Mouse (Mus musculus) embryonic facial prominence, embryonic 15.5 days (tissue): ENCODE data around the gene Ift43. TPM values are rescaled to one million over a fixed set of nuclear protein-coding genes. Genes with fewer than 3 reads are reported as not detected.

ENCODE experiments used
- ATAC-seq: fragments of 200-750 bp; cut with Nextera tagmentation; 2 replicates; pipeline ENCODE4 v1.8.0; 2017; ENCODE audit warnings: low read depth, moderate TSS enrichment; ENCODE audit not compliant: insufficient number of reproducible peaks, low FRiP score, low TSS enrichment
- H3K27ac ChIP-seq: fragments of 300-500 bp; sonication (generic); replicated peaks from 2 replicates; pipeline ENCODE4 v1.5.1; 2015; ENCODE audit warnings: mild to moderate bottlenecking, inconsistent platforms
- H3K27me3 ChIP-seq: fragments of 300-500 bp; sonication (generic); 2 replicates; pipeline ENCODE4 v1.6.1; 2015; ENCODE audit warnings: inconsistent platforms
- H3K36me3 ChIP-seq: fragments of 300-500 bp; sonication (generic); 2 replicates; pipeline ENCODE4 v1.6.1; 2015; ENCODE audit warnings: mild to moderate bottlenecking, inconsistent platforms
- H3K4me1 ChIP-seq: fragments of 300-500 bp; sonication (generic); 2 replicates; pipeline ENCODE4 v1.6.1; 2015; ENCODE audit warnings: inconsistent platforms
- H3K4me2 ChIP-seq: fragments of 300-500 bp; sonication (generic); replicated peaks from 2 replicates; pipeline ENCODE4 v1.6.1; 2015; ENCODE audit warnings: mild to moderate bottlenecking, inconsistent platforms
- H3K4me3 ChIP-seq: fragments of 300-500 bp; sonication (generic); replicated peaks from 2 replicates; pipeline ENCODE4 v1.5.1; 2015; ENCODE audit warnings: mild to moderate bottlenecking, inconsistent platforms
- H3K9ac ChIP-seq: fragments of 300-500 bp; sonication (generic); 2 replicates; pipeline ENCODE4 v1.6.1; 2015; ENCODE audit warnings: inconsistent platforms
- H3K9me3 ChIP-seq: fragments of 300-500 bp; sonication (generic); replicated peaks from 2 replicates; pipeline ENCODE4 v1.6.1; 2016; ENCODE audit warnings: inconsistent platforms
- WGBS: fragments of 180-500 bp; shearing (Covaris S2); methylation state at CpG from one replicate; pipeline ENCODE4 v1.1.7; 2015; 5-methylcytosine and 5-hydroxymethylcytosine counted together
- polyA plus RNA-seq: library from polyadenylated mRNA; unstranded; fragments of >200 nt; fragmentation: Nextera tagmentation; extraction: Ambion mirVana; gene quantifications from 2 replicates; pipeline ENCODE4 v1.2.1, GENCODE M21; 2015

The Ift43 gene
- polyA plus RNA-seq = 83.6 and 97.9 TPM in 2 replicates

DNA sequence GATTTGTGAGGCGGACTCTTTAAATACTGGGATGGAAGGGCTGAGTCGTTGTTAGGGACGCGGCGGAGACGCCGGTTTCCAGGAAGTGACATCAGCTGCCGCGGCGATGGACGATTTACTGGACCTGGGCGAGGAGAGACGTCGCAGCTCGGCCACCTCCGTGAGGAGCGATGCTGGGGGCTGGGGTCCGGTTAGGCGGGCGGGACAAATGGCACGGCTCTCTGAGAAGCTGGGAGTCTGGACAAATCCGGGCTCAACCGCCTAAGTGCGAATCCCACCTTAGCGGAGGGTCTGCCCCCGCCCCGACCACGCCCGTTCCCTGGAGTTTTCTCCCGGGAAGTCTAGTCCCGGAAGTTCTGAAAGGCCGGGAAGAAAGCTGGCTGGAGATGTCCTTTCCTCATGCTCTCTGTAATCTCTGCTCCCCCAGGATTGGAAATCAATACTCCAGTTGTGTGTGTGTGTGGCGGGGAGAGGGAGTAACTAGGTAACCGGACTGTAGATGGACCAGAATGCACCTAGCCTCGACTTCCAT, at the start of gene Ift43:
TSS of gene Ift43 (plus strand) at position 61 of the 532 bp plus-strand sequence.
- ATAC-seq = no peak
- H3K9me3 ChIP-seq = no peaks in the 10 kb centered on the region
- no peaks in the 10 kb centered on the region for H3K27me3 ChIP-seq
- peaks cover 19% of the 10 kb centered on the region for H3K4me1 ChIP-seq
- H3K9ac ChIP-seq = peak within 1 kb of the TSS; percentile 37
- H3K27ac ChIP-seq = peak within 1 kb of the TSS; percentile 52; the same call in 1 of the 2 replicates
- 0 out of 2 replicates have a peak, but pooled peaks cover 7% of the 10 kb centered on the region for H3K36me3 ChIP-seq
- under 1% methylated on average over 35 of the region's 35 CpGs for WGBS
- H3K4me2 ChIP-seq = peak within 1 kb of the TSS; percentile 67
- H3K4me3 ChIP-seq = peak within 1 kb of the TSS; percentile 67

DNA sequence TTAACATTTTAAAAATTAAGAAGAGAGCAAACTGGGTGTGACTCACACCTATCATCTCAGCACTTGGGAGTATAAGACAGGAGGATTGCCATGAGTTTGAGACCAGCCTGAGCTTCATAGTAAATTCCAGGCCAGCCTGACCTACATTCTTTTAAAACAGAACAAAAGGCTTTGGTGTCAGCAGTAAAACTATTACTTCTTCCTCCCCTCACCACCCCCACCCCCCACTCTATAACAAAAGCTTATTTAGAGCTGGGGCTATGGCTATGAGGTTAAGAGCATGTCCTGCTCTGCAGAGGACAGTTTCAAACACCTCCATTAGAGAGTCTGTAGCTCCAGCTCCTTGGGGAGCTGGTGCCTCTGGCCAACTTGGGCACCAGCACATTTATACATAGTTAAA, 46.8 kb upstream of the Ift43 start:
- no peak overlapping the region for H3K27ac ChIP-seq
- no peaks in the 10 kb centered on the region for H3K36me3 ChIP-seq
- H3K9ac ChIP-seq = no peak overlapping the region
- H3K4me3 ChIP-seq = no peak overlapping the region
- H3K9me3 ChIP-seq = no peaks in the 10 kb centered on the region
- no peaks in the 10 kb centered on the region for H3K27me3 ChIP-seq
- H3K4me1 ChIP-seq = peaks cover 16% of the 10 kb centered on the region
- no peak for ATAC-seq
- no peak overlapping the region for H3K4me2 ChIP-seq

DNA sequence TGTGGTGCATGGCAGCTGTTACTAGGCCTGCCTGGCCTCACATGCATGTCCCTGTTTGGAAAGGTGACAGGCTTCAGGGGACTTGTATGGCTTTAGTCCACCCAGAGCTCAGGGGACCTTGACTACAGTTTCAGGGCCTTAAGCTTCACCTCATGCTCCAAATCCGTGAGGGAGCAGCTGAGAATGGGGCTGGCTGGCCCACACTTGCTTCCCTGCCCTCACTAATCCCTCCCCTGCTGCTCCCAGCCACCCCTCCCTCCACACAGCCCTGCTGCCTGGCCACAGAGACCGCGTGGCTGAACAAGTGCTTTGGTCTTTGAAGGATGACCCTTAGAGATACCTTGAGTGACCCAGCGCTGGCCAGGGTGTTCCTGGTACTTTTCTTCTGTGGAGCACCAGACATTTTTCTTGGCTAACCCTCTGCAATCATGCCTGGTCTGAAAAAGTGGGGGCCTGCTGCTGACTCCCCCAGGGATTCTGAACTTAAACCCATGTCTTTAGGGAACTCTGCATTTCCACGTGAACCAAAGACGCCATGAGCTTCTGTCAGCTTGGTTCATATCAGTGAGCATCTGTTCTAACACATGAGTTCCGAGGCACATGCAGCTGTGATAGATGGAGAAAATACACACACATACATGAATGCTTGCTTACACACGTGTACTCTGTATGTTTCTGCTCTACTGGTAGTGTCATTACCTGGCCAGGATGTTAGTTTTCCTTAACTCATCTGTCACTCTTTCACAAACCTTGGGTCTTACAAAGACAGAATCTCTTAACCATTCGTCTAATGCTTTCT, 45.8 kb upstream of the Ift43 start:
- Histone ChIP-seq H3K4me2 (no peak overlapping the region), H3K36me3 (no peaks in the 10 kb centered on the region), H3K4me1 (peaks cover 16% of the 10 kb centered on the region), H3K9me3 (no peaks in the 10 kb centered on the region), H3K27me3 (no peaks in the 10 kb centered on the region), H3K27ac (peak overlapping the region; percentile 55), H3K9ac (no peak overlapping the region), H3K4me3 (no peak overlapping the region)
- WGBS = 39% methylated on average over 9 of the region's 9 CpGs
- ATAC-seq = peak; percentile 64; the same call in 1 of the 2 replicates

DNA sequence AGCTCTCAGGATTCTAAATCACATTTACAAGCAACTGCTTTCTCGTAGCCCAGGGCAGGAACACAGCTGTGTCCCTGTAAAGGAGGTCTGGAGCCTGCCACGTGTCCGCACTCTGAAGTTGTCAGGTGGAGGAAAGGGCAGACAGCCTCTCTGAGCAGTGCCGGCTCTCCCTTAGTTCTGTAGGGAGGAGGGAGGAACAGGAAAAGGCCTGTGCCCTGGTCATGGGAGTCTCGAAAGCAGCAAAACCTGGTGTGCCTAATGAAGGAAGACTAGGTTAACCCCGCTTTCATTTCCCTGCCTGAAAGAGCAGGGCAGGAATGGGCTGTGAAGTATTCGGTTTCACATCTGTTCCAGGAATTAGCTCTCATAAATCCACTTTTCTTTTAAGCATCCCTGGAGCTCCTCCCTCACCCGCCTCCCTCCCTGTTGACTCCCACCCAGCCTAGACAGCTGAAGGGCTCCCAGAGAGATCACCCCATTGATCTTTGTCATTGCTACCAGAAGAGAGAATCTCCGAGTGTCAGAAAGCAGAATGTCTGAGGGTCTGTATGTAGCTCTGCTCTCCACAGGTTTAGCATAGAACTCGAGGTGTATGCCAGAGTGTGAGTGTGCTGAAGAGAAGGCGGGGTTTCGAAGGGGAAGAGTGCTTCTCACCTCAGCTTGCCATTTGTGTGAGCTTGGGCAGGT, 45.0 kb upstream of the Ift43 start:
- ATAC-seq = peak; percentile 71
- no peak overlapping the region for H3K9ac ChIP-seq
- H3K4me2 ChIP-seq = no peak overlapping the region

DNA sequence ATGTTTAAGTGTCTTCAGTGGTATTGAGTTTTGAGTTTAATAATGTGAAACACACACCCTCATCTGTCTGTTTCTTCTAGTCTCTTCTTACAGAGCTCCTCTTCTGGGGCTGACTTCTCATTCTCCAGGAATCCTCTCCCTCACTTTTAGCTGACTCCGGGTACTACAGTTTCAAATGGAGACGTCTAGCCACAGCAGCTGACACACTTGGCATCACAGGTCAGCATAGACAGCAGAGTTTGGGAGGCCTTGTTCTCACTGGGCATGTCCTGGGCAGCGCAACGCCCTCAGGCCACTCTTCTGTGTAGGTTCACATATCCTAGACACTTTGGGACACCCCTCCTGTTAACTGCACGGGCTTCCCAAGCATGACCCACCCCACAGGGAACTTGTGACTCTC, 43.3 kb upstream of the Ift43 start:
- H3K9me3 ChIP-seq = peaks cover 7% of the 10 kb centered on the region; the same call in 1 of the 2 replicates
- no peak overlapping the region for H3K9ac ChIP-seq
- ATAC-seq = no peak
- H3K4me2 ChIP-seq = no peak overlapping the region
- no peak overlapping the region for H3K27ac ChIP-seq
- H3K4me1 ChIP-seq = peaks cover 16% of the 10 kb centered on the region
- H3K27me3 ChIP-seq = no peaks in the 10 kb centered on the region
- no peak overlapping the region for H3K4me3 ChIP-seq
- peaks cover 9% of the 10 kb centered on the region; the same call in 1 of the 2 replicates for H3K36me3 ChIP-seq
- 58% methylated on average over 5 of the region's 5 CpGs for WGBS

More for the DNA sequence above, 45.0 kb upstream of the Ift43 start:
- H3K27ac ChIP-seq = peak overlapping the region; percentile 55; the same call in 1 of the 2 replicates
- peaks cover under 1% of the 10 kb centered on the region; the same call in 1 of the 2 replicates for H3K36me3 ChIP-seq
- H3K9me3 ChIP-seq = no peaks in the 10 kb centered on the region
- WGBS = 26% methylated on average over 12 of the region's 12 CpGs
- peaks cover 16% of the 10 kb centered on the region for H3K4me1 ChIP-seq
- no peak overlapping the region for H3K4me3 ChIP-seq
- no peaks in the 10 kb centered on the region for H3K27me3 ChIP-seq

DNA sequence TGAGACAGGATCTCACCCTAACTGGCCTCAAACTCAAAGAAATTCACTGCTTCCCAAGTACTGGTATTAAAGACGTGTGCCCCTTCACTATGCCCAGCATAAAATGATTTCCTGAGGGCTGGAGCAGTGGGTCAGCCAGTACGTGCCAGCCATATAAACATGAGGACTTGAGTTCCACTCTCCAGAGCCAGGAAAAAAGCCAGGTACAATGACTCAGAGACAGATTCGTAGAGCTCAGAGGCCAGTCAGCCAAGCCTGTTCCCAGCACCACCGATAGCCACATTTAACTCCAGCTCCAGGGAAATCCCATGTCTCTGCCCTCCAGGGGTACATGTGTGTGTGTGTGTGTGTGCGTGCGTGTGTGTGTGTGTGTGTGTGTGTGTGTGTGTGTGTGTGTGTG, 42.6 kb upstream of the Ift43 start:
- Histone ChIP-seq H3K4me2 (no peak overlapping the region), H3K4me3 (no peak overlapping the region), H3K36me3 (peaks cover 9% of the 10 kb centered on the region; the same call in 1 of the 2 replicates), H3K9me3 (peaks cover 7% of the 10 kb centered on the region; the same call in 1 of the 2 replicates), H3K9ac (no peak overlapping the region), H3K4me1 (peaks cover 16% of the 10 kb centered on the region), H3K27me3 (no peaks in the 10 kb centered on the region), H3K27ac (no peak overlapping the region)
- 84% methylated on average over 4 of the region's 6 CpGs for WGBS
- no peak for ATAC-seq

DNA sequence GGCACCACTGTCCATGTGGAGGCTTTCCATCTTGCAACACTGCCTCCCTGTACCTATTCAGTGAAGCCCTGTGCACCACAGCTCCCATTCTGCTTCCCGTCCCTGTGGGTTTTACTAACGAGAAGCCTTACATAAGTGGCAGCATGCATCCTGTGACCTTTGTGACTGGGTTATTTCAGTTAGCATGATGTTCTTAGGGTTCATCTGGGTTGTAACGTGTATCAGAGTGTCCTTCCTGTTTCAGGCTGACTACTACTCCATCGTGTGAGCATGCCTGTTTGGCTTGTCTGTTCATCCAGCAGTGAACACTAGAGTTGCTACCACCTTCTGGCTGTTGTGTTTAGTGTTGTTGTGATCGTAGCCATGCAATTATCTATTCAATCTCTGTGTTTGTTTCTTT, 36.2 kb upstream of the Ift43 start:
- Histone ChIP-seq H3K9ac (no peak overlapping the region), H3K27ac (no peak overlapping the region), H3K4me3 (no peak overlapping the region), H3K9me3 (peaks cover 7% of the 10 kb centered on the region; the same call in 1 of the 2 replicates), H3K36me3 (peaks cover 9% of the 10 kb centered on the region; the same call in 1 of the 2 replicates), H3K27me3 (no peaks in the 10 kb centered on the region), H3K4me1 (no peaks in the 10 kb centered on the region), H3K4me2 (no peak overlapping the region)
- ATAC-seq = no peak
- 73% methylated on average over 5 of the region's 5 CpGs for WGBS

DNA sequence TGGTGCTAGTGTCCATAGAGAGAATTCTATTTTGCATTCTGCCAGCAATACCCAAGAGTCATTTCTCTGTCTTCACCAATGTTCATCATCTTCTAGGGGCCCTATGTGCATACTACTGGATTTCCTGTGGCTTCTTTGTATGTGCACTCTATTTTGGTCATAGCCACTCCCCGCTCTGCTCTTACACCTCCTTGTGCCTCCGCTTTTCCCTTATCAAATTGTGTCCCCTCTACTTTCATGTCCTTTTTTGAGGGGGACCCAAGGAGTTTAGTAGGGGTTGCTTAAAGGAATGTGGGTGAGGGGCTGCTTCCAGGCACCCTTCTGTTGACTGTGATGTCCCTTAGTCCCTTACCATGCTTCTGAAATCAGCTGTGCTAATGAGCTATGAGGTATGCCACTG, 35.6 kb upstream of the Ift43 start:
- no peaks in the 10 kb centered on the region for H3K27me3 ChIP-seq
- 96% methylated on average over 2 of the region's 2 CpGs for WGBS
- ATAC-seq = no peak

DNA sequence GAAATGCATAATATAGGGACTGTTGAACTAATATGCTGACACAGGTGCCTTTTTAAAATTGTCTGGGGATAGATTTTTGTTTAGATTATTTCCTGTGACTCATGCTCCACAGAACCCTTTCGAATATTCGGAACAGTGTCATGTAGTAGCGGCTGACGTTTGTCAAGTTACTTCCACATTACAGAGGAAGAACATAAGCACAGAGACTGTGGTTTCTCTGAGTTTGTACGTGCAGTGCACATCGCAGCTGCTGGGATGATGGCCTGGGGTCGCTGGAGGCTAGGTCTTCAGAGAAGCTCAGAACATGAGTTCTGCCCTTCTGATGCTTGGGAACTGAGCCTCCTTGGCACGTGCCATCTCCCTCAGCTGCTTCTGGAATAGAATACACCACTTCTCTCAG, 35.0 kb upstream of the Ift43 start:
- Histone ChIP-seq H3K4me3 (no peak overlapping the region), H3K9ac (no peak overlapping the region), H3K36me3 (peaks cover 9% of the 10 kb centered on the region; the same call in 1 of the 2 replicates), H3K27ac (no peak overlapping the region), H3K4me2 (no peak overlapping the region), H3K4me1 (no peaks in the 10 kb centered on the region), H3K9me3 (peaks cover 7% of the 10 kb centered on the region; the same call in 1 of the 2 replicates), H3K27me3 (no peaks in the 10 kb centered on the region)
- no peak for ATAC-seq
- WGBS = 78% methylated on average over 8 of the region's 8 CpGs

More for the DNA sequence above, 35.6 kb upstream of the Ift43 start:
- no peaks in the 10 kb centered on the region for H3K4me1 ChIP-seq
- no peak overlapping the region for H3K4me3 ChIP-seq
- H3K36me3 ChIP-seq = peaks cover 9% of the 10 kb centered on the region; the same call in 1 of the 2 replicates
- no peak overlapping the region for H3K27ac ChIP-seq
- H3K9me3 ChIP-seq = peaks cover 7% of the 10 kb centered on the region; the same call in 1 of the 2 replicates
- H3K9ac ChIP-seq = no peak overlapping the region
- no peak overlapping the region for H3K4me2 ChIP-seq

DNA sequence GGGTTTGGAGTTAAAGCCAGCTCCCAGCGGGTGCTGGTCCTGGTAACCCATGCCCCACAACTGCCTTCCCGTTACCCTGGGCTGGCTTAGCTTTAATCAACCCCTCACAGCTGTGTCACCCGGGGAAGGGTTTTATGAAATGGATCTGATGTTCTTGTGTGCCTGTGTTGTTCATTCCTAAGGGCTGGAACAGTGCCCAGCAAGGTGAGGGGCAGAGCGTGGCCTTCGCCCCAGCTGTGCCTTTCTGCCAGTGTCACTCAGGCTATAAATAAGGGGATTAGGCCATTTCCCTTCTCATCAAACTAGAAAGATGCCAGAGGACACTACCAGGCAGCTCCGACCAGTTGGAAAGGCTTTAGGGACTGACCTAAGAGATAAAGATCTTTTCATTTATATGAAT, 32.5 kb upstream of the Ift43 start:
- Histone ChIP-seq H3K36me3 (no peaks in the 10 kb centered on the region), H3K4me2 (no peak overlapping the region), H3K27ac (no peak overlapping the region), H3K4me1 (no peaks in the 10 kb centered on the region), H3K27me3 (no peaks in the 10 kb centered on the region), H3K9me3 (no peaks in the 10 kb centered on the region), H3K9ac (no peak overlapping the region), H3K4me3 (no peak overlapping the region)
- WGBS = 58% methylated on average over 6 of the region's 6 CpGs
- ATAC-seq = no peak

DNA sequence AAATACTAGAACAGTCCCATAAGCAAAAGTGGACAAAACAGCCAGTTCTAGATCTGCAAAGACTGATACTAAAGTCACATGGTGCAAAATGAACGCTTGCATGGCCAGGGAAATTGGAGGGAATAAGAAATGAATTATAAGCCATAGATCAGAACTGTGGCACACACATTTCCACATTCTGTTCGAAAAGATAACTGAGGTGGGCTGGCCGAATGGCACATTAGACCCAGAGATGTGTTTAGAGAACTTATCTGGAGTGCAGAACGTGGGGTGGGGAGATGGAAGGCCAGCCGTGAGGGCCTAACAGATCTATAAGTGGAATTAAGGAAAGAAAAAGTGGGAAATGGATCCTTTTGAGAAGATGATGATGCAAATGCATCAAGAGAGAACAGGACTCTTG, 30.9 kb upstream of the Ift43 start:
- Histone ChIP-seq H3K4me3 (no peak overlapping the region), H3K4me2 (no peak overlapping the region), H3K36me3 (peaks cover 14% of the 10 kb centered on the region), H3K4me1 (no peaks in the 10 kb centered on the region), H3K9me3 (no peaks in the 10 kb centered on the region), H3K27ac (no peak overlapping the region), H3K9ac (no peak overlapping the region), H3K27me3 (no peaks in the 10 kb centered on the region)
- no peak for ATAC-seq
- 98% methylated on average over 5 of the region's 5 CpGs for WGBS
